ENCODE assay signal across 8 mouse cellular contexts in the genomic region with DNA sequence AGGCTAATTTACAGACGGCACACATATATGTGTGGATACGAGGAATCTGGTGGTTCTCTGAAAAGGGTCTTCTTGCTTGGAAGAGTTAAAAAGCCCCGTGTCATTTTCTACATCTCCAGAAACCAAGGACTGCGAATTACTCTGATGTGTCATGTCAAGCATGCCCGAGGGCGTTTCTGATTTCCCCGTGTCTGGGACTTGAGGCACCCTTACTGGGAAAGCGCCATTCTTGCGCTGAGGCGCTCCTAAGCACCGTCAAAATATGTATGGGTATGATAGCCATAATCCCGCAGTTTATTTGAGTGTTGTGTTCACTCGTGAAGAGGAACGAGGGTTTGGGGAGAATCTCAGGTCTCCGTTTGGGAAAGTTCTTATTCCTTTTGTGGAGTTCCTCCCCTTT. TPM values are rescaled to one million over a fixed set of nuclear protein-coding genes. Genes with fewer than 3 reads are reported as not detected.
DNase-seq lines count a peak whose midpoint lies in the region; ATAC-seq and TF ChIP-seq lines count a peak whose summit lies in the region.

No protein-coding gene starts in this region.

- no peak for TF ChIP-seq CTCF in G1E (IDR thresholded peaks at IDR 0.05; ENCODE audit: low read depth, low read length)
- no peak for TF ChIP-seq CTCF in hindbrain, postnatal 0 days (IDR thresholded peaks at IDR 0.05; ENCODE audit: low read depth)

- H3K9me3 ChIP-seq in kidney, embryonic 14.5 days (ENCODE audit: control insufficient read depth, low read length): no peaks in the 10 kb centered on the region
- H3K9me3 ChIP-seq in G1E (replicated peaks): no peaks in the 10 kb centered on the region
- H3K9me3 ChIP-seq in embryonic facial prominence, embryonic 13.5 days: no peaks in the 10 kb centered on the region
- no peaks in the 10 kb centered on the region for H3K9me3 ChIP-seq in hindbrain, postnatal 0 days (ENCODE audit: low read length)

- DNase-seq in kidney, adult 11 months: no peak
- peak; percentile 21 for DNase-seq in G1E (ENCODE audit: low spot score)
- peak; percentile 24 for DNase-seq in hindbrain, postnatal 0 days (ENCODE audit: low spot score)
- DNase-seq in T-cell, adult 2 months (ENCODE audit: low spot score): no peak
- DNase-seq in layer of hippocampus, postnatal 25 days (ENCODE audit: extremely low spot score in 1 of 2, low spot score in 1 of 2): no peak

- peak overlapping the region; percentile 89 for H3K4me3 ChIP-seq in kidney, embryonic 14.5 days (ENCODE audit: low read length)
- H3K4me3 ChIP-seq in G1E (ENCODE audit: low read depth, low read length): peak overlapping the region; percentile 83
- peak overlapping the region; percentile 87 for H3K4me3 ChIP-seq in embryonic facial prominence, embryonic 13.5 days
- peak overlapping the region; percentile 82 for H3K4me3 ChIP-seq in hindbrain, postnatal 0 days (ENCODE audit: low read length)
- H3K4me3 ChIP-seq in macrophage (ENCODE audit: inconsistent target): peak overlapping the region; percentile 88

- peaks cover 10% of the 10 kb centered on the region; the same call in 1 of the 2 replicates for H3K4me1 ChIP-seq in kidney, embryonic 14.5 days (ENCODE audit: control insufficient read depth, insufficient read depth, low read length)
- peaks cover 21% of the 10 kb centered on the region for H3K4me1 ChIP-seq in G1E (ENCODE audit: insufficient read depth, low read depth, low read length)
- peaks cover 21% of the 10 kb centered on the region for H3K4me1 ChIP-seq in embryonic facial prominence, embryonic 13.5 days
- H3K4me1 ChIP-seq in hindbrain, postnatal 0 days (ENCODE audit: insufficient read depth, low read length): peaks cover 5% of the 10 kb centered on the region; the same call in 1 of the 2 replicates

- H3K36me3 ChIP-seq in kidney, embryonic 14.5 days (ENCODE audit: control insufficient read depth, insufficient read depth, low read length): no peaks in the 10 kb centered on the region
- H3K36me3 ChIP-seq in G1E (replicated peaks) (peaks cover 38% of the 10 kb centered on the region), macrophage (ENCODE audit: inconsistent target) (no peaks in the 10 kb centered on the region)
- peaks cover 6% of the 10 kb centered on the region for H3K36me3 ChIP-seq in embryonic facial prominence, embryonic 13.5 days
- no peaks in the 10 kb centered on the region for H3K36me3 ChIP-seq in hindbrain, postnatal 0 days (ENCODE audit: insufficient read depth, low read length)

- no peak overlapping the region; the same call in 1 of the 2 replicates for H3K27ac ChIP-seq in kidney, embryonic 14.5 days (ENCODE audit: low read depth, low read length)
- H3K27ac ChIP-seq in embryonic facial prominence, embryonic 13.5 days: peak overlapping the region; percentile 85
- peak overlapping the region; percentile 54; the same call in 1 of the 2 replicates for H3K27ac ChIP-seq in hindbrain, postnatal 0 days
- peak overlapping the region; percentile 63 for H3K27ac ChIP-seq in macrophage

- H3K79me2 ChIP-seq in macrophage (ENCODE audit: inconsistent target): peaks cover 58% of the 10 kb centered on the region

- WGBS in kidney, embryonic 14.5 days: 6% methylated on average over 15 of the region's 15 CpGs
- 4% methylated on average over 15 of the region's 15 CpGs for WGBS in embryonic facial prominence, embryonic 13.5 days
- WGBS in hindbrain, postnatal 0 days: 6% methylated on average over 15 of the region's 15 CpGs
- WGBS in macrophage (ENCODE audit: missing documents): 2% methylated on average over 14 of the region's 15 CpGs

- H3K4me2 ChIP-seq in kidney, embryonic 14.5 days (replicated peaks; ENCODE audit: low read depth, low read length): peak overlapping the region; percentile 56
- H3K4me2 ChIP-seq in embryonic facial prominence, embryonic 13.5 days: peak overlapping the region; percentile 73
- peak overlapping the region; percentile 92 for H3K4me2 ChIP-seq in hindbrain, postnatal 0 days (ENCODE audit: low read depth, low read length)

- H3K9ac ChIP-seq in kidney, embryonic 14.5 days (ENCODE audit: low read depth, low read length): peak overlapping the region; percentile 84
- H3K9ac ChIP-seq in embryonic facial prominence, embryonic 13.5 days: peak overlapping the region; percentile 92
- H3K9ac ChIP-seq in hindbrain, postnatal 0 days (replicated peaks; ENCODE audit: low read length): peak overlapping the region; percentile 84

- no peaks in the 10 kb centered on the region for H3K27me3 ChIP-seq in kidney, embryonic 14.5 days (ENCODE audit: control insufficient read depth, insufficient read depth, low read length)
- no peaks in the 10 kb centered on the region for H3K27me3 ChIP-seq in G1E (ENCODE audit: insufficient read depth, low read length)
- no peaks in the 10 kb centered on the region for H3K27me3 ChIP-seq in embryonic facial prominence, embryonic 13.5 days
- no peaks in the 10 kb centered on the region for H3K27me3 ChIP-seq in hindbrain, postnatal 0 days (ENCODE audit: insufficient read depth, low read length)

- ATAC-seq in kidney, embryonic 14.5 days (ENCODE audit: low FRiP score, low TSS enrichment): no peak; the same call in 1 of the 2 replicates
- ATAC-seq in G1E (ENCODE audit: extremely low read depth, insufficient number of reproducible peaks, low FRiP score, poor library complexity, severe bottlenecking): no peak
- no peak for ATAC-seq in embryonic facial prominence, embryonic 13.5 days (ENCODE audit: insufficient number of reproducible peaks, insufficient read depth, low FRiP score, low TSS enrichment, low read depth)
- ATAC-seq in hindbrain, postnatal 0 days: peak; percentile 27

RNA-seq across cellular contexts. Expression of a gene that starts 0.4 kb away (rescaled TPM):
- 10.0 and 14.7 TPM in 2 replicates for polyA plus RNA-seq in kidney, embryonic 14.5 days (2014; fragmentation: Nextera tagmentation; extraction: Ambion mirVana)
- total RNA-seq in G1E (2014; fragmentation: Nextera tagmentation) (12.4 and 17.7 TPM in 2 replicates), G1E (2017) (2.9 and 4.1 TPM in 2 replicates)
- polyA plus RNA-seq in G1E (2012) (0.53 and 0.65 TPM in 2 replicates), macrophage (2018) (1.2 to 2.8 TPM (median 2.0 TPM) in 3 replicates)
- 7.3 and 8.3 TPM in 2 replicates for polyA plus RNA-seq in embryonic facial prominence, embryonic 13.5 days (2015; fragmentation: Nextera tagmentation; extraction: Ambion mirVana)
- total RNA-seq in hindbrain, postnatal 0 days (2014; rRNA removed): 5.2 and 6.5 TPM in 2 replicates
- polyA plus RNA-seq in hindbrain, postnatal 0 days (2015; fragmentation: Nextera tagmentation; extraction: Ambion mirVana): 9.7 and 12.1 TPM in 2 replicates
- total RNA-seq in macrophage (2018; cell fraction: chromatin; rRNA removed): 1 to 10 TPM in 19 of 26 experiments, under 1 TPM in 1, not detected in 6; 0.66 to 7.7 (median 2.6) TPM
- 1 to 10 TPM; 1.6 to 6.0 (median 3.1) TPM for total RNA-seq in macrophage (2018; cell fraction: cytosol; rRNA removed)
- 10 to 100 TPM in 1 of 26 experiments, 1 to 10 TPM in 21, under 1 TPM in 1, not detected in 3; 0.97 to 10.3 (median 4.2) TPM for total RNA-seq in macrophage (2018; cell fraction: nucleus; rRNA removed)
- total RNA-seq in layer of hippocampus, postnatal 25 days (2021): 1 to 10 TPM; 6.0 to 6.8 TPM

RNA-seq across cellular contexts. Expression of a gene that starts 0.6 kb away (rescaled TPM):
- 69.6 and 110 TPM in 2 replicates for polyA plus RNA-seq in kidney, embryonic 14.5 days (2014; fragmentation: Nextera tagmentation; extraction: Ambion mirVana)
- total RNA-seq in G1E (2014; fragmentation: Nextera tagmentation) (134 and 189 TPM in 2 replicates), G1E (2017) (120 and 125 TPM in 2 replicates)
- polyA plus RNA-seq in G1E (2012) (106 and 112 TPM in 2 replicates), macrophage (2018) (61.1 to 130 TPM (median 82.9 TPM) in 3 replicates)
- polyA plus RNA-seq in embryonic facial prominence, embryonic 13.5 days (2015; fragmentation: Nextera tagmentation; extraction: Ambion mirVana): 90.9 and 92.0 TPM in 2 replicates
- total RNA-seq in hindbrain, postnatal 0 days (2014; rRNA removed): 82.9 and 89.3 TPM in 2 replicates
- polyA plus RNA-seq in hindbrain, postnatal 0 days (2015; fragmentation: Nextera tagmentation; extraction: Ambion mirVana): 24.4 and 26.5 TPM in 2 replicates
- total RNA-seq in macrophage (2018; cell fraction: chromatin; rRNA removed): 100 to 1,000 TPM in 22 of 26 experiments, 10 to 100 TPM in 4; 50.3 to 433 (median 216) TPM
- 100 to 1,000 TPM in 5 of 26 experiments, 10 to 100 TPM in 21; 37.1 to 112 (median 63.3) TPM for total RNA-seq in macrophage (2018; cell fraction: cytosol; rRNA removed)
- 100 to 1,000 TPM in 11 of 26 experiments, 10 to 100 TPM in 15; 38.1 to 184 (median 91.0) TPM for total RNA-seq in macrophage (2018; cell fraction: nucleus; rRNA removed)
- total RNA-seq in layer of hippocampus, postnatal 25 days (2021): 10 to 100 TPM; 89.0 to 98.9 TPM

RNA-seq across cellular contexts. Expression of a gene that starts 27.1 kb away (rescaled TPM):
- 0.27 and 0.37 TPM in 2 replicates for polyA plus RNA-seq in kidney, embryonic 14.5 days (2014; fragmentation: Nextera tagmentation; extraction: Ambion mirVana)
- total RNA-seq in G1E (2014; fragmentation: Nextera tagmentation): not detected in 2 replicates
- 0.22 and 0.23 TPM in 2 replicates for total RNA-seq in G1E (2017)
- polyA plus RNA-seq in G1E (2012): 0.01 TPM in 1 of 2 replicates, not detected in the other
- 0.51 and 0.59 TPM in 2 replicates for polyA plus RNA-seq in embryonic facial prominence, embryonic 13.5 days (2015; fragmentation: Nextera tagmentation; extraction: Ambion mirVana)
- 0.52 TPM in 1 of 2 replicates, not detected in the other for total RNA-seq in hindbrain, postnatal 0 days (2014; rRNA removed)
- 0.16 and 0.49 TPM in 2 replicates for polyA plus RNA-seq in hindbrain, postnatal 0 days (2015; fragmentation: Nextera tagmentation; extraction: Ambion mirVana)
- 1 to 10 TPM in 1 of 26 experiments, under 1 TPM in 24, not detected in 1; 0.23 to 1.0 (median 0.60) TPM for total RNA-seq in macrophage (2018; cell fraction: chromatin; rRNA removed)
- total RNA-seq in macrophage (2018; cell fraction: cytosol; rRNA removed): under 1 TPM in 25 of 26 experiments, not detected in 1; 0.04 to 0.41 (median 0.15) TPM
- 1 to 10 TPM in 1 of 26 experiments, under 1 TPM in 24, not detected in 1; 0.22 to 1.1 (median 0.56) TPM for total RNA-seq in macrophage (2018; cell fraction: nucleus; rRNA removed)
- 0.09 to 0.23 TPM (median 0.21 TPM) in 3 replicates for polyA plus RNA-seq in macrophage (2018)
- not detected for total RNA-seq in layer of hippocampus, postnatal 25 days (2021)

RNA-seq across cellular contexts. Expression of a gene that starts 27.6 kb away (rescaled TPM):
- 135 and 152 TPM in 2 replicates for polyA plus RNA-seq in kidney, embryonic 14.5 days (2014; fragmentation: Nextera tagmentation; extraction: Ambion mirVana)
- total RNA-seq in G1E (2014; fragmentation: Nextera tagmentation) (96.2 and 96.5 TPM in 2 replicates), G1E (2017) (145 and 146 TPM in 2 replicates)
- polyA plus RNA-seq in G1E (2012) (136 and 153 TPM in 2 replicates), macrophage (2018) (249 to 321 TPM (median 295 TPM) in 3 replicates)
- polyA plus RNA-seq in embryonic facial prominence, embryonic 13.5 days (2015; fragmentation: Nextera tagmentation; extraction: Ambion mirVana): 157 and 168 TPM in 2 replicates
- 130 and 156 TPM in 2 replicates for total RNA-seq in hindbrain, postnatal 0 days (2014; rRNA removed)
- 167 and 181 TPM in 2 replicates for polyA plus RNA-seq in hindbrain, postnatal 0 days (2015; fragmentation: Nextera tagmentation; extraction: Ambion mirVana)
- total RNA-seq in macrophage (2018; cell fraction: chromatin; rRNA removed): 100 to 1,000 TPM in 3 of 26 experiments, 10 to 100 TPM in 23; 33.4 to 125 (median 65.7) TPM
- total RNA-seq in macrophage (2018; cell fraction: cytosol; rRNA removed): 100 to 1,000 TPM; 202 to 321 (median 284) TPM
- total RNA-seq in macrophage (2018; cell fraction: nucleus; rRNA removed): 100 to 1,000 TPM in 10 of 26 experiments, 10 to 100 TPM in 16; 51.7 to 155 (median 92.3) TPM
- 100 to 1,000 TPM in 1 of 2 experiments, 10 to 100 TPM in 1; 97.8 to 102 TPM for total RNA-seq in layer of hippocampus, postnatal 25 days (2021)

Comparison
In these comparisons a context has a peak if more than half of its experiments do, and no peak if none do; other contexts are left out.
1. DNase-seq: peak in G1E (single experiment) and hindbrain, postnatal 0 days (single experiment); none in kidney, adult 11 months (single experiment), T-cell, adult 2 months (single experiment) and layer of hippocampus, postnatal 25 days (0 of 2).
2. Peak in every context shown above with its lines, with median percentiles within 50 percentile points of each other: H3K4me2 ChIP-seq, H3K4me3 ChIP-seq and H3K9ac ChIP-seq.